Mouse (Mus musculus) cerebellum, adult 2 months (tissue): Measurements from ENCODE around the gene Sppl2a. TPM values are rescaled to one million over a fixed set of nuclear protein-coding genes. Genes with fewer than 3 reads are reported as not detected.

ENCODE experiments used
- DNase-seq, 2 experiments: peaks; one replicate each; pipeline ENCODE4 v3.0.0; 2021
- H3K27ac ChIP-seq: fragments of 200-500 bp; 2 replicates; pipeline ENCODE4 v1.5.1; 2012; ENCODE audit warnings: low read length, control low read depth, inconsistent platforms; ENCODE audit not compliant: insufficient read depth
- H3K27me3 ChIP-seq: fragments of 200-500 bp; 2 replicates; pipeline ENCODE4 v1.6.1; 2012; ENCODE audit warnings: inconsistent platforms, mild to moderate bottlenecking, low read length, moderate library complexity; ENCODE audit not compliant: control insufficient read depth, insufficient read depth
- H3K4me1 ChIP-seq: fragments of 200-500 bp; 2 replicates; pipeline ENCODE4 v1.6.1; 2011; ENCODE audit warnings: low read length; ENCODE audit not compliant: control insufficient read depth, insufficient read depth
- H3K4me3 ChIP-seq: fragments of 200-500 bp; replicated peaks from 2 replicates; pipeline ENCODE3; 2011; ENCODE audit warnings: mild to moderate bottlenecking, low read depth, low read length, control low read depth; ENCODE audit not compliant: insufficient read depth
- CTCF ChIP-seq: fragments of 200-500 bp; IDR thresholded peaks from 2 replicates; pipeline ENCODE4 v1.5.1; 2011; ENCODE audit warnings: low read depth, mild to moderate bottlenecking, control low read depth, low read length, moderate library complexity, borderline replicate concordance; ENCODE audit not compliant: insufficient read depth
- POLR2A ChIP-seq: fragments of 200-500 bp; IDR thresholded peaks from 2 replicates; pipeline ENCODE4 v1.6.1; 2011; ENCODE audit warnings: low read length, control low read depth, borderline replicate concordance; ENCODE audit not compliant: insufficient read depth
- WGBS: fragments of 180-500 bp; shearing (Covaris S2); methylation state at CpG from one replicate; pipeline ENCODE4 v1.1.7; 2018; 5-methylcytosine and 5-hydroxymethylcytosine counted together
- polyA plus RNA-seq: library from polyadenylated mRNA; depleted of rRNA; stranded (reverse); fragments of >200 nt; gene quantifications from 2 replicates; pipeline ENCODE4 v1.2.3, GENCODE M21; 2012

The Sppl2a gene
- polyA plus RNA-seq, 1 experiment: 20.0 TPM

DNA sequence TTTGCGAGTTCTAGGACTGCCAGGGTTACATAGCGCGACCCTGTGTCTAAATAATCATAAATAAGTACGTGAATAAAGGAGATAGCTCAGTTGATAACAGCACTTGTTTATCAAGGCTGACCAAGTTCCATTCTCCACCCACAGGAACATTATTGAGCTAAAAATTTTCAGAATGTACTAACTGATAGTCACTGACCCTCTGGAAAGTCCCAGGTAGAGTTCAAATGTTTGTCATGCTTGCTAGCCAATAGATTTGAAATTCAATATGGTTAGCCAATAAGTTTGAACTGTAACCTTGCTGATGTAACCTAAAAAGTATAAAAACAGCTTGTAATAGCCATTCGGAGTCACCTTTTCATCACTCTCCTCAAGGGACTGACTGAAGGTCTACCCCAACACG is 4.4 kb downstream of the Sppl2a start:
- DNase-seq: no peak
- Histone ChIP-seq H3K27ac (no peak overlapping the region), H3K27me3 (no peaks in the 10 kb centered on the region), H3K4me1 (no peaks in the 10 kb centered on the region; the same call in none of the 2 replicates), H3K4me3 (no peak overlapping the region)
- TF ChIP-seq POLR2A (no peak), CTCF (no peak)
- 91% methylated on average over 6 of the region's 6 CpGs for WGBS

DNA sequence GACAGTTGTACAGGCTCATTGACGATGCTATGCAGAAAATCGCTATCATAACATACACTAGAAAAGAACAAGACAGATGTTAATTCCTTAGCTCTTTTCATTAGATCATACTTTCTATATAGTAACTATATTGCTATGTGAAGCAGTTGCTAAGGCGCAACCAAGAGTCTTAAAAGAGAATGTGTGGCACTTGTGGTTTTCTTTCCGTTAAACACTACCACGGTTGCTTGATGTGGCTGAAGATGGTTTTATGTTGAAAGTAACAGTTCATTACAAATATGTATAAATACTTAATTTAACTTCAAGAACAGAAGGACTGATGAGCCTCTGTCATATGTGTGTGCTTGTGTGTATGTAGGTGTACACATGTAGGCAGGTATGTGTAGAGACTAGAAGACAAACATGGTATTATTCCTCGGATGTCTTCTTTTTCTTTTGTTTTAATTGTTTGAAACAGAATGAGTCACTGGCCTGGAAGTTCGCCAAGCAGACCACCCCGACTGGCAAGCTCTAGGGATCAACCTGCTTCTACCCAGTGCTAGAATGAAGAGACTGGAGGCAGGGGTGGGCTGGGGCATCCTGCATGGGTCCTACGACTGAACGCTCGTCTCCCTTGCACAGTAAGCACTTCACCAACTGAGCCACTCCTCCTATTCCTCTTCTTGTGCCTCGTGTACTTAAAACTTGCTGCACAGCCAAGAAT is 12.5 kb downstream of the Sppl2a start:
- no peak for TF ChIP-seq CTCF
- no peak for TF ChIP-seq POLR2A
- Histone ChIP-seq H3K27ac (no peak overlapping the region), H3K4me1 (no peaks in the 10 kb centered on the region), H3K27me3 (no peaks in the 10 kb centered on the region), H3K4me3 (no peak overlapping the region)
- no peak for DNase-seq
- WGBS: 69% methylated on average over 12 of the region's 12 CpGs

DNA sequence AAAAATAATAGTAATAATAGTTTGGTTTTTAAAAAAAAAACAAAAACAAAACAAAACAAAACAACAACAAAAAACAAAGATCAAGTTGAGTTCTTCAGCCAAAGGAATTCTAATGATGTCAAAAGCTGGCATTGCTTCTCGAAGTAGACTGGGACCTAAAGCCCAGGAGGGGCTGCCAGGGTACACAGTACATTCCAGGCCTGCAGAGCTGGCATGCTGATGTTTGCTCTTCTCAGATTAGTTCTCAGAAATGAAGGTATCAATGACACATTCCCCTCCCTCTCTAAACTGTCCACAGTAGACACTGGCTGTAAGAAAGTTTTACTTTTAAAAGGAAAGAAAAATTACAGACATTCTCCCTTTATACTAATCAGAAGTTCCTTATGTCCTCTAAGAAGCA is 16.8 kb downstream of the Sppl2a start:
- Histone ChIP-seq H3K4me3 (no peak overlapping the region), H3K27ac (no peak overlapping the region), H3K27me3 (no peaks in the 10 kb centered on the region), H3K4me1 (no peaks in the 10 kb centered on the region)
- WGBS: 64% methylated on average over 1 of the region's 1 CpGs
- no peak for DNase-seq
- TF ChIP-seq CTCF: no peak
- TF ChIP-seq POLR2A: no peak

DNA sequence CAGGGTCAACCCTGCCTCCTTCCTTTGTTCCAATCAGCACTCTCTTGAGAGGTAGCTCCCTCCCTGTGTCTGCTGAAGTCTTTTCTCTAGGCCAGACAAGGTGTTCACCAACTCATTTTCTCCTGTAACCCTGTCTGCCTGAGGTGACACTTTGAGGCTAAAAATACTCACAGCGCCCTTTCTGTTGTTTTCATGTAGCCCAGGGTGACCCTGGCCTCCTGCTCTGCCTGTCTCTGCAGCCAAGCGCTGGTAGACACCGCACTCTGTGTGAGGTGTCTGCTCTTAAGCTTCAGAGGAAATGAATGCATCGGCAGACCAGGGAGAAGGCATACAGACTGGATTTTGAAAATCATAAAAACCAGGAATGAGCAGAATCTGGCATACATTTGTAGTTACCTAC is 18.9 kb downstream of the Sppl2a start:
- TF ChIP-seq POLR2A (no peak), CTCF (no peak)
- 60% methylated on average over 4 of the region's 4 CpGs for WGBS
- no peaks in the 10 kb centered on the region for H3K4me1 ChIP-seq
- no peak overlapping the region for H3K27ac ChIP-seq
- no peak for DNase-seq
- no peak overlapping the region for H3K4me3 ChIP-seq
- no peaks in the 10 kb centered on the region for H3K27me3 ChIP-seq

DNA sequence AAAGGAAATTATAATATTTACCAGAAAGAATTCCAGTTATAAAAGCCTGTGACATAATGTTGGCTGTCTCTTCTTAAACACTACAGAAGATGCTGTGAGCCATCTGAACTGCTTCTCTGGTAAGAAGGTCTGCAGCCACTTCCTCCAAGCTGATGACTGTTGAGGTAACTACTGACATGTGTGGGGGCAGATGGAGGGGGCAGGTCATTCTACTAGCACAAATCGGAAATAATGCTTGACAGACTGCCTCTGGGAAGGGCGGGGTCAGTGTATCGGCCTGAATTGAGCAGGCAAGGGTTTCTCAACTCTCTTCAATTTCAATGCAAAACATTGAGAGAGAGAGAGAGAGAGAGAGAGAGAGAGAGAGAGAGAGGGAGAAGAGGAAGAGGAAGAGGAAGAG is 28.9 kb downstream of the Sppl2a start:
- TF ChIP-seq POLR2A (no peak), CTCF (no peak)
- H3K4me1 ChIP-seq: no peaks in the 10 kb centered on the region
- H3K27me3 ChIP-seq: no peaks in the 10 kb centered on the region
- peak in 1 of 2 experiments; percentile 15 for DNase-seq
- H3K4me3 ChIP-seq: no peak overlapping the region
- no peak overlapping the region for H3K27ac ChIP-seq
- WGBS: 65% methylated on average over 3 of the region's 3 CpGs

DNA sequence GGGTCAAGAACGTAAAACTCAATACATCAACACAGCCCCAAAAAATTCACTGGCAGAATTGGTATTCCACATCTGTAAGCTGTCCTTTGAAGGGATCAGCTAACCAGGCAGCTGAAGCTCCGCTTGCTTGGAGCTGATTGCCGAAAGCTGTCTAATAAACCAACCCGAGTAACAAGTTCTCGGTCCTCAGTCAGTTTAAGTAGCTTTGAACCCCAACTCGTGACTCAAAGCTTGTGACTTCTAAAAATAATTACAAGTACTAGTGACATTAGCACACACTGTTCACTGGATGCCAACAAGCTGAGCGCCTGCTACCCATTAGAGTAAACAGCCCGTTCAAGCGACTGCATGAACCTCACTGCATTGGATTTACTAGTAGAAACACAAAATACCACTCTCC is 35.5 kb downstream of the Sppl2a start:
- Histone ChIP-seq H3K4me1 (no peaks in the 10 kb centered on the region), H3K4me3 (no peak overlapping the region), H3K27ac (no peak overlapping the region), H3K27me3 (no peaks in the 10 kb centered on the region)
- DNase-seq: no peak
- 92% methylated on average over 9 of the region's 9 CpGs for WGBS
- no peak for TF ChIP-seq POLR2A
- TF ChIP-seq CTCF: no peak

DNA sequence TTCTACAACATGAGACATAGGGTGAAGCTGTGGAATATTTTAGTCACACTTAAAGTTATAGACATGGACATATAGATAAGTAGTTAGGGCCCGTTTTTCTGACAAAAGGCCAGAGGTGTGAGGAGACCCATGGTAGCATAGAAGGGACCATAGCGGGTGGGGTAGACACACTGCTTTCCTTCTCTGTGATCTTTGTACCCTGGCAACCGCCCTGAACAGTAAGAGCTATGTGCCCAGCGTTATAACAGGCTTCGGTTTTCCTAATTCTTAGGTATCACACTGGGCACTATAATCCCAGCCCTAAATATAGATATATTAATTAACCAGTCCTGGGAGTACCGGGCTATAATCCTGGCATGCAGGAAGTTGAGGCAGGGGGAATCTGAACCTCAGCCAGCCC is 36.1 kb downstream of the Sppl2a start:
- Histone ChIP-seq H3K4me3 (no peak overlapping the region), H3K4me1 (no peaks in the 10 kb centered on the region), H3K27ac (no peak overlapping the region), H3K27me3 (no peaks in the 10 kb centered on the region)
- WGBS: 72% methylated on average over 6 of the region's 6 CpGs
- TF ChIP-seq POLR2A: no peak
- no peak for TF ChIP-seq CTCF
- no peak for DNase-seq

DNA sequence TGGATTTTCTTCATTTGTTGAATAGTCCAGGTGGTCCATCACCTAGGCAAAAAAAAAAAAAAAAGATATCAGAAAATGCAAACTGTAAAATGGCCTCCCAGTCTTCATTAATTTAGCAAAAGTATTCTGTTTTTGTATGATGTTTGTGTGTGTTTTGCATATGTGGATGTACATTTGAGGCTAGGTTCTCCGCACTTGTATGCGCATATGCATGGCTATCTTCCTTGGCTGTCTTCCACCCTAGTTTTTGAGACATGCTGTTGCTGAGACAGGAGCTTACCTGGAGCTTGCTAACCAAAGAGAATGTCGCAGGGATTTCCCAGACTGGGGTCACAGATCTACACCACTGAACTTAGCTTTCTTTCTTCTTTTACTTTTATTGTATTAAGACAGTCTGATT is 38.8 kb downstream of the Sppl2a start:
- no peak for DNase-seq
- Histone ChIP-seq H3K4me1 (no peaks in the 10 kb centered on the region), H3K4me3 (no peak overlapping the region), H3K27me3 (no peaks in the 10 kb centered on the region), H3K27ac (no peak overlapping the region)
- 97% methylated on average over 3 of the region's 3 CpGs for WGBS
- TF ChIP-seq CTCF (no peak), POLR2A (no peak)
